18 mouse cellular contexts compared by ENCODE assay signal in genomic region chr10:126680275-126681184, GRCm38 (mm10).
DNase-seq lines count a peak whose midpoint lies in the region; ATAC-seq and TF ChIP-seq lines count a peak whose summit lies in the region.
"Had no signal": no experiment of that assay in that cellular context is flagged by ENCODE, and none has a peak within 500 bp of the region (broad histone marks: within the 10 kb centered on the region; RNA-seq: fewer than 3 reads in every experiment).

No protein-coding gene starts in this region.

- DNase-seq in brain, embryonic 14.5 days (ENCODE audit: low read depth), result peak; percentile 88
- peak; percentile 28 for DNase-seq in neural tube, embryonic 11.5 days (ENCODE audit: low spot score)
- no peak for DNase-seq in cerebellum, postnatal 14 days
- no peak for DNase-seq in layer of hippocampus, postnatal 36 days
- no peak for DNase-seq in gastrocnemius, postnatal 10 days
- DNase-seq: adrenal gland, adult 8-10 months; cerebellum, postnatal 25 days; gastrocnemius, postnatal 14 days; layer of hippocampus, adult 9-11 months; lung, embryonic 14.5 days had no signal

- 0 out of 2 replicates have a peak overlapping the region, but pooled peaks have one; percentile 2 for H3K4me3 ChIP-seq in forebrain, embryonic 13.5 days
- no peak overlapping the region for H3K4me3 ChIP-seq in hindbrain, embryonic 16.5 days (ENCODE audit: low read length)
- no peak overlapping the region for H3K4me3 ChIP-seq in neural tube, embryonic 11.5 days (ENCODE audit: low read depth, low read length)
- no peak overlapping the region for H3K4me3 ChIP-seq in intestine, embryonic 15.5 days (replicated peaks)
- H3K4me3 ChIP-seq: erythroblast, embryonic 14.5 days; heart, embryonic 12.5 days; limb, embryonic 13.5 days; megakaryocyte, embryonic 14.5 days had no signal

- 5% methylated on average over 11 of the region's 12 CpGs for WGBS in forebrain, embryonic 13.5 days
- 7% methylated on average over 12 of the region's 12 CpGs for WGBS in hindbrain, embryonic 16.5 days
- 9% methylated on average over 12 of the region's 12 CpGs for WGBS in neural tube, embryonic 11.5 days
- 16% methylated on average over 12 of the region's 12 CpGs for WGBS in intestine, embryonic 15.5 days

- no peak overlapping the region for H3K9ac ChIP-seq in forebrain, embryonic 13.5 days
- H3K9ac ChIP-seq in hindbrain, embryonic 16.5 days (ENCODE audit: low read depth, low read length), result no peak overlapping the region
- H3K9ac ChIP-seq in neural tube, embryonic 11.5 days (ENCODE audit: low read length), result no peak overlapping the region
- no peak overlapping the region for H3K9ac ChIP-seq in intestine, embryonic 15.5 days
- H3K9ac ChIP-seq: heart, embryonic 12.5 days; limb, embryonic 13.5 days; lung, embryonic 14.5 days had no signal

- ATAC-seq in forebrain, embryonic 13.5 days, result peak; percentile 85; the same call in 1 of the 2 replicates
- ATAC-seq in hindbrain, embryonic 16.5 days, result no peak
- ATAC-seq in neural tube, embryonic 11.5 days (ENCODE audit: insufficient read depth, low FRiP score, low TSS enrichment), result peak; percentile 81
- ATAC-seq in intestine, embryonic 15.5 days, result no peak

- no peak overlapping the region for H3K27ac ChIP-seq in forebrain, embryonic 13.5 days
- H3K27ac ChIP-seq in hindbrain, embryonic 16.5 days (ENCODE audit: low read depth, low read length), result no peak overlapping the region
- H3K27ac ChIP-seq in neural tube, embryonic 11.5 days (ENCODE audit: low read depth, low read length), result no peak overlapping the region
- no peak overlapping the region for H3K27ac ChIP-seq in intestine, embryonic 15.5 days
- H3K27ac ChIP-seq: limb, embryonic 13.5 days; stomach, postnatal 0 days had no signal

- peak overlapping the region; percentile 46 for H3K4me2 ChIP-seq in forebrain, embryonic 13.5 days
- H3K4me2 ChIP-seq in hindbrain, embryonic 16.5 days (ENCODE audit: low read length), result peak overlapping the region; percentile 16
- H3K4me2 ChIP-seq in neural tube, embryonic 11.5 days (ENCODE audit: low read depth), result peak overlapping the region; percentile 23
- H3K4me2 ChIP-seq in intestine, embryonic 15.5 days (replicated peaks), result no peak overlapping the region
- H3K4me2 ChIP-seq: heart, embryonic 12.5 days; limb, embryonic 13.5 days; lung, embryonic 14.5 days had no signal

- H3K9me3 ChIP-seq in forebrain, embryonic 13.5 days (replicated peaks), result 0 out of 2 replicates have a peak, but pooled peaks cover 2% of the 10 kb centered on the region
- 0 out of 2 replicates have a peak, but pooled peaks cover 3% of the 10 kb centered on the region for H3K9me3 ChIP-seq in hindbrain, embryonic 16.5 days (ENCODE audit: control insufficient read depth, low read length)
- no peaks in the 10 kb centered on the region for H3K9me3 ChIP-seq in neural tube, embryonic 11.5 days (ENCODE audit: control insufficient read depth, low read length)
- no peaks in the 10 kb centered on the region for H3K9me3 ChIP-seq in intestine, embryonic 15.5 days

- H3K36me3 ChIP-seq in forebrain, embryonic 13.5 days (ENCODE audit: poor library complexity, severe bottlenecking), result no peaks in the 10 kb centered on the region
- no peaks in the 10 kb centered on the region for H3K36me3 ChIP-seq in hindbrain, embryonic 16.5 days (ENCODE audit: control insufficient read depth, insufficient read depth, low read length)
- no peaks in the 10 kb centered on the region for H3K36me3 ChIP-seq in neural tube, embryonic 11.5 days (ENCODE audit: control insufficient read depth, insufficient read depth, low read length)
- no peaks in the 10 kb centered on the region for H3K36me3 ChIP-seq in intestine, embryonic 15.5 days
- H3K36me3 ChIP-seq: heart, embryonic 12.5 days; limb, embryonic 13.5 days had no signal

- no peaks in the 10 kb centered on the region for H3K27me3 ChIP-seq in forebrain, embryonic 13.5 days
- no peaks in the 10 kb centered on the region for H3K27me3 ChIP-seq in hindbrain, embryonic 16.5 days (replicated peaks; ENCODE audit: control insufficient read depth, insufficient read depth, low read length)
- no peaks in the 10 kb centered on the region for H3K27me3 ChIP-seq in neural tube, embryonic 11.5 days (ENCODE audit: control insufficient read depth, insufficient read depth, low read length)
- H3K27me3 ChIP-seq in intestine, embryonic 15.5 days (replicated peaks), result no peaks in the 10 kb centered on the region
- H3K27me3 ChIP-seq: megakaryocyte, embryonic 14.5 days had no signal

- no peak for TF ChIP-seq CTCF in brain, embryonic 14.5 days (IDR thresholded peaks at IDR 0.05; ENCODE audit: borderline replicate concordance, extremely low read depth, insufficient read depth, insufficient read length)

- no peak for TF ChIP-seq POLR2A in brain, embryonic 14.5 days (IDR thresholded peaks at IDR 0.05; ENCODE audit: borderline replicate concordance, extremely low read depth, insufficient read depth, insufficient read length, poor library complexity, severe bottlenecking)

- peaks cover 17% of the 10 kb centered on the region for H3K4me1 ChIP-seq in forebrain, embryonic 13.5 days
- H3K4me1 ChIP-seq in hindbrain, embryonic 16.5 days (ENCODE audit: control insufficient read depth, insufficient read depth, low read depth, low read length), result peaks cover 3% of the 10 kb centered on the region
- no peaks in the 10 kb centered on the region; the same call in 1 of the 2 replicates for H3K4me1 ChIP-seq in neural tube, embryonic 11.5 days (ENCODE audit: control insufficient read depth, insufficient read depth, low read length)
- H3K4me1 ChIP-seq in intestine, embryonic 15.5 days (replicated peaks), result no peaks in the 10 kb centered on the region
- H3K4me1 ChIP-seq: heart, embryonic 12.5 days; limb, embryonic 13.5 days; megakaryocyte, embryonic 14.5 days had no signal

Comparison
In these comparisons a context has a peak if more than half of its experiments do, and no peak if none do; other contexts are left out.
1. DNase-seq: peak in brain, embryonic 14.5 days (single experiment) and neural tube, embryonic 11.5 days (single experiment); none in cerebellum, postnatal 14 days (0 of 2), layer of hippocampus, postnatal 36 days (0 of 2) and gastrocnemius, postnatal 10 days (single experiment).
2. ATAC-seq: peak in forebrain, embryonic 13.5 days (single experiment) and neural tube, embryonic 11.5 days (single experiment); none in hindbrain, embryonic 16.5 days (single experiment) and intestine, embryonic 15.5 days (single experiment).